Mouse (Mus musculus) kidney, embryonic 14.5 days (tissue): ENCODE measurements around the gene Heg1. TPM values are rescaled to one million over a fixed set of nuclear protein-coding genes. Genes with fewer than 3 reads are reported as not detected.

ENCODE experiments used
- polyA plus RNA-seq: library from polyadenylated mRNA; unstranded; fragments of >200 nt; fragmentation: Nextera tagmentation; extraction: Ambion mirVana; gene quantifications from 2 replicates; pipeline ENCODE4 v1.2.1, GENCODE M21; 2014

Gene Heg1
- polyA plus RNA-seq, 1 experiment from 2014 or later = 21.5 TPM

Other genes starting within 250 kb of the Heg1 start
- 0.74 and 1.2 TPM in 2 replicates for gene Slc12a8, start 167.0 kb upstream of the Heg1 start, polyA plus RNA-seq
- 0.09 TPM in 1 of 2 replicates, not detected in the other for gene Muc13, start 109.7 kb downstream of the Heg1 start, polyA plus RNA-seq
- 34.3 and 49.7 TPM in 2 replicates for gene Itgb5, start 145.3 kb downstream of the Heg1 start, polyA plus RNA-seq